Mouse (Mus musculus): ENCODE measurements at regions not wholly inside any gene's neighbourhood (a gene's known extent, or its start where the extent isn't known, plus 50 kb on each side); places are given as distances from the start of the nearest gene placed in this dataset.

GRCm38 (mm10) chrX:12930242-12930641 is 141.1 kb upstream of the Usp9x start:
- TF ChIP-seq POLR2A (IDR thresholded peaks at IDR 0.05; ENCODE audit: low read depth, low read length) (no peak), EP300 (IDR thresholded peaks at IDR 0.05; ENCODE audit: low read length) (no peak), POLR2AphosphoS2 (IDR thresholded peaks at IDR 0.05; ENCODE audit: low read depth, low read length) (no peak), CTCF (conservative IDR thresholded peaks at IDR 0.05 in 1 of 2, IDR thresholded peaks at IDR 0.05 in 1 of 2; ENCODE audit: low read depth in 2 of 2, low read length in 2 of 2) (no peak), CHD2 (IDR thresholded peaks at IDR 0.05; ENCODE audit: low read length) (no peak)
